Mouse (Mus musculus): ENCODE measurements around the gene Cacna1g. TPM values are rescaled to one million over a fixed set of nuclear protein-coding genes. Genes with fewer than 3 reads are reported as not detected.
"Not testable (repeated sequence)": the region's sequence is repeated elsewhere in the genome, so short reads cannot be mapped to it uniquely, and the experiment has no call there.

Gene Cacna1g
- total RNA-seq, 2 experiments from 2014 or later: 2.1 to 2.8 TPM

- DNase-seq: no peak
Observed at GRCm38 (mm10) chr11:94402731-94403130, 71.3 kb downstream of the Cacna1g start.

DNA sequence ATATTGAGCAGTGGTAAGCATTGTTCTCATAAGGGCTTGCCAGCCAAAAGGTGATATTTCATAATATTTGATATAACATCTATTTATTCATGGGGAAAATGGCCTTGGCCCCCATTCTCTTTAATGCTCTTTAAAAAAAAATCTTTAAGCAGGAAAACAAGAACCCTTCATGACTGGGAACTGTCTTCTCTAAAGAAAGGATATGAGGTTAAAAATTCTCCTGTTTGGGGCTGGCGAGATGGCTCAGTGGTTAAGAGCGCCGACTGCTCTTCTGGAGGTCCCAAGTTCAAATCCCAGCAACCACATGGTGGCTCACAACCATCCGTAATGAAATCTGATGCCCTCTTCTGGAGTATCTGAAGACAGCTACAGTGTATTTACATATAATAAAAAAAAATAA lies 72.0 kb downstream of the Cacna1g start:
- DNase-seq: not testable (repeated sequence)

GRCm38 (mm10) chr11:94400996-94401395 lies 73.0 kb downstream of the Cacna1g start:
- DNase-seq: no peak

DNA sequence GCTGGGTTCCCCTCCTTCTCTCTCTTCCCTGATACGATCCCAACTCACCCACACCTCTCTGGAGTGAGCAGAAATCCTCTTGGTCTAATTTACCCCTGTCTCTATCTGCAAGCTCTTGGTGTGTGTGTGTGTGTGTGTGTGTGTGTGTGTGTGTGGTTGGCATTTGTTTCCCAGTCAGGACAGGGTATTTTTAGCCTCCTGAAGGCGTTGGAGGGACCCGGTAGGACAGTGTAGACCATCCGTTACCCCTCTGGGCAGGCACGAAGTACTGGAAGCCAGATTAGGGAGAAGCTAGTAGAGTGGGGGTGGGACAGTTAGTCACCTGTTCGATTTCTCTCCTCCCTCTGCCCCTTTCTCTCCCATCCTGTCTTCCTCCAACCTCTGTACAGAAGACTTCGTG lies 79.9 kb downstream of the Cacna1g start:
- DNase-seq: no peak

DNA sequence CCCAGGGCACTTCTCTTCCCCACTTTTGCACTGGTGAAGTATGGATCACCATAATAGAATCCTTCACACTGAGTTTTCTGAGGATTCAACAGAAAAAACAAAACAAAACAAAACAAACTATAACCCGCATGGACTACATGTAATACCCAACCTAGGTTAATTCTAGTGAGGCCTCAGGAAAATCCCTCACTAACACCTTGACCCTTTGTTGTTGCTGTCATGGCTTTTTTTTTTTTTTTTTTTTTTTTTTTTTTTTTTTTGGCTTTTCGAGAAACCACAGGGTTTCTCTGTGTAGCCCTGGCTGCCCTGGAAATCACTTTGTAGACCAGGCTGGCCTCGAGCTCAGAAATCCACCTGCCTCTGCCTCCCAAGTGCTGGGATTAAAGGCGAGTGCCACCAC lies 80.5 kb downstream of the Cacna1g start:
- DNase-seq: not testable (repeated sequence)

GRCm38 (mm10) chr11:94392672-94393109 lies 81.3 kb downstream of the Cacna1g start, which contains the start of gene Abcc3:
TSS of gene Abcc3 (minus strand) at chr11:94392997.
- peak; percentile 76 for DNase-seq

DNA sequence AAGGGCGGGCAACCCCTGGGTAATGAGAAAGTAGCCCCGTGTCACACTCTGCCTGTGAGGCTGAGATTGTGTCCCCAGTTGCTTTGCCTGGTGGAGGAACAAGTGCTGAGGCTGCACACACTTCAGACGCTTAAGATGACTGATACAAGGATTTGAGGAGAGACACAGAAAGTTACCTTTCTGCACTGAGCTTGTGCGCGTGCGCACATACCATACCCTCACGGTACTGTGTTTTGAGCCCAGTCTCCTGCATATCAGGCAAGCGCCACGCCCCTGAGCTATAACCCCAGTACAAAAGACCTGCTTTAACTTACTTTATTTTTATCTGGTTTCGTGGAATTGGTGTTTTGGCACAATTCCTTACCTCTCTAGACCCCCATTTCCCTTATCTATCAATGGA lies 82.3 kb downstream of the Cacna1g start:
- DNase-seq: no peak

GRCm38 (mm10) chr11:94390825-94391224 lies 83.2 kb downstream of the Cacna1g start:
- DNase-seq: no peak

- DNase-seq: no peak
Observed at GRCm38 (mm10) chr11:94389724-94390396, 84.1 kb downstream of the Cacna1g start.

- DNase-seq: no peak
Observed at GRCm38 (mm10) chr11:94389021-94389420, 85.0 kb downstream of the Cacna1g start.

DNA sequence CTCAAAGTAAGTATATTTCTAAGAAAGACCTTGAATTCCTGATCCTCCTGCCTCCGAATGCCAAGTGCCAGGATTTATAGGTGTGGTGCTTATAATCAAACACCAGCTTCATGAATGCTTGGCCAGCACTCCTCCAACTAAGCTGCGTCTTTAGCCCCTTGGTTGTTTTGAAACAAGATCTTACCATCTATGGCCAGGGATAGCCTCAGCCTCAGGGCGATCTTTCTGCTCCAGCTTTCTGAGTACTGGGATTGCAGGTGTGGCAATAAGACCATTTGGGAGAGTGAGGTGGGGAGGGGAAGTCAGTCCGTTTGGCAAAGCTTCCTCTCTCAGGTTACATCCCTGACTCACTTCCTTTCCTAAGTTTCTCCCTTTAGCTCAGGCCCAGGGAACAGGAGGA lies 86.2 kb downstream of the Cacna1g start:
- no peak for DNase-seq

DNA sequence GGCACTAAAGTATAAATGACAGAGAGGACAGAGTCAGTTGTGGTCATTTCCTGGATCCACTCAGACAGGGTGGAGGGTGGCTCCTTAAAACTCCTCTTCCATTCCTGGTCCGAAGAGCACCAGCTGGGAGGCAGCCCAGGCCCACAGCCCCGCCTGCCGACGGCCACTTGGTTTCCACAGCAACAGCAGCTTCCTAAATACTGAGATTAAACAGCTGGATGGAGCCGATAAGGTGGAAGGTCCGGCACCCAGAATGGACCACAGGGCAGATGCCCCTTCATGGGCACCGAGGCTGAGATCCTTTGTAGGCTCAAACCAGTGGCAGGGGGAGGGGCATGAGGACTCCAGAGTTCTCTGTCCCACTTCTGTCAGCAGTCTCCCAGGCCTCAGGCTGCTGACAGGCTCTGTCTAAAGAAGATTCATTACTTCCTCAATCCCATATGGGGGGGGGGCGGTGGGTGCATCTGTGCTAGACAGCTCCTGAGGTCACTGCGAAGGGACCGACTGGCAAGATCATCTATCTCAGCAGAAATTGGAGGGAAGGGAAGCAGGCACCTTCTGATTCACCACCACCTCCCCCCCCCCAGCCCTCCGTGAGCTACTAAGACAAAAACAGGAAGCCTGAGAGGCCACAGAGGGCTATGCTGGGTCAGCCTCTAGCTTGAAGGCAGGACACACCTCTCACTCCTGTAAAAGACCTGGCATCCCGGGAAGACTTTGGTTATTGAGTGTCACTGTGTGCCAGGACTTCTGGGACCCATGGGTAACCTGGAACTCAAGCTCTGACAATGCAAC lies 87.8 kb downstream of the Cacna1g start:
- DNase-seq: peak; percentile 37

- DNase-seq: no peak
Observed at GRCm38 (mm10) chr11:94379736-94380135, 94.3 kb downstream of the Cacna1g start.

GRCm38 (mm10) chr11:94379061-94379460 lies 94.9 kb downstream of the Cacna1g start:
- no peak for DNase-seq

DNA sequence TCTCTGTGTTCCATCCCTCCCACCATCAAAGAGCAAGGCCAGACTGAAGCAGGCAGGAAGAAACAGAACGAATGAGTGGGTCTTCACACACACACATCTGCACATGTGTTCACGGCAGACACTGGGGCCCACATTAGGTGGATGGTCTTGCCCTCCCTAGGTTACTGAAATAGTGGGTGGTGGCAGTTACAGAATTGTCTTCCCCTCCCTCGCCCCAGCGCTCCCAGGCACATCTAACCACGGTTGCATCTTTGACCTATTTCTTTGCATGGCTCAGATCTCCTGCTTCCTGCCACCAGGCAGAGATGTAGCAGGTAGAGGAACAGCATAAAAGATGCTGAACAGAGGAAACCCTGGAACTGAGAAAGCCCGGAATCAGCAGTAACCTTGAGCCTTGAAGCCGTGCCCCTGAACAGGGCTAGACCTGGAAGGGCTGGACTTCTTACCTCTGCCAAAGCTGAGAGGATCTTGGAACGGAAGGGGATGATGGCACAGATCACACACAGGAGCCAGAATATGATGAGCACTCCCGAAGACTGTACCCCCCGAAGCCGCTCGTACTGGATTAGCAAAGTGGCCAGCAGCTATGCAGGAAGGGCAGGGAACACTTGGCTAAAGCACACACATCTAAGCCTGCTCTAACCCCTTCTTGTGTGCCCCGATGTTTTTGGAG lies 99.6 kb downstream of the Cacna1g start:
- no peak for DNase-seq

- no peak for DNase-seq
Observed at GRCm38 (mm10) chr11:94370809-94371208, 103.2 kb downstream of the Cacna1g start.

GRCm38 (mm10) chr11:94369981-94370380 lies 104.0 kb downstream of the Cacna1g start:
- no peak for DNase-seq

- no peak for DNase-seq
Observed at GRCm38 (mm10) chr11:94365340-94365739, 108.7 kb downstream of the Cacna1g start.

DNA sequence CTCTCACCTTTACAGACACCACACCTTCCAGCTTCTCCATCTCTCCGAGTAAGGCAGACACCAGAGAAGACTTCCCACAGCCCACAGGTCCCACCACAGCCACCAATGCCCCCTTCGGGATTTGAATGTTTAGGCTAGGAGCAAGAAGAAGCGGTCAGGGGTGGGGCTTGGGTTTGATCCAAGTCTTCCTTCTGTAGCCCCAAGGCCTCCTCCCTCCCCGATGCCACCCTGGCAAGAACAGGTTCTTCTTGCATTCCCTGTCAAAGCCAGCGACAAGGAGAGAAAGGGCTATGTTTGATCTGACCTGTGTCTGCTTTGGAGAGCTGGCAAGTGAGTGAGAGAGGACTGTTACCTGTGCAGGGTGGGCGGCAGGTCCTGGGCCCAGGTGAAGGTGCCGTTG lies 110.3 kb downstream of the Cacna1g start:
- DNase-seq: no peak

DNA sequence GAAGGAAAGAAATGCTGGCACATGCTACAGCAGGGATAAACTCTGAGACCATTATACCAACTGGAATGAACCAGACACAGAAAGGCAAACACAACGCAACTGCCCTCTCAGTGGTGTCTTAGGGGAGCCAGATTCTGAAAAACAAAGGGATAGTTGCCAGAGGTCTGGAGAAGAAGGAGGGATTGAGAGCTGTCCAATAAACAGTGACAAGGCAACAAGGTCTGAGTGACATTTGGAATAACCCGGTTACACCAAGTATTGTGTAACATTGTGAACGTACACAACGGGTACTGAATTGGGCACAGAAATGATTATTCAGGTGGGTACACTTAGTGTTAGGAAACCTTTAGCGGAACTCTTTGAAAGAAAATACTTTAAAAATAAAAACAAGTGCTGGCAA lies 111.9 kb downstream of the Cacna1g start:
- no peak for DNase-seq

GRCm38 (mm10) chr11:94361166-94361870 lies 112.7 kb downstream of the Cacna1g start:
- no peak for DNase-seq

- DNase-seq: no peak
Observed at GRCm38 (mm10) chr11:94359168-94359567, 114.8 kb downstream of the Cacna1g start.
